Mouse (Mus musculus): ENCODE results near the gene Cdk2.

DNA sequence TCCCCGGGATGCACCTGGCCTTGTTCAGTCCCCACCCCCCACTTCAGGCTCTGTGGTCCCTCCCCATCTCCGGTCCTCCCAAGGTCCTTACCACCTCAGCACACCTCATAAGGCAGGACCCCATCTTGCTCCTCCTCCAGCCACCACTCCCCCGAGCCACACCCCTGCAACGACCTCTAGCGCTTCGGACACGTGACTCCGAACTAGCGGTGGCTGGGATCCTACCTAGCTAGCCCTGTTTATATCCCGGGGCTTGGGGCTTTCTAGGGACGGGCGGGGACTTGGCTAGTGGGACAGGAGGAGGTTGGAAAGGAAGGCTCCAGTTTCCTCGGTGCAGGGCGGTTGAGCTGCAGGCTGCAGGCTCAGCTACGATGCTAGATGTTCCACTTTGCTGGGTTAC lies 32.6 kb upstream of the Cdk2 start:
- TF ChIP-seq CTCF (IDR thresholded peaks at IDR 0.05) (no peak), EP300 (IDR thresholded peaks at IDR 0.05) (no peak)

All from lung, postnatal 0 days (tissue).